Mouse (Mus musculus): Measurements from ENCODE around the gene Ankrd28.

- TF ChIP-seq CTCF (IDR thresholded peaks at IDR 0.05; ENCODE audit: control insufficient read depth, insufficient read depth, insufficient read length) (no peak), MAX (IDR thresholded peaks at IDR 0.05) (no peak), USF1 (IDR thresholded peaks at IDR 0.05; ENCODE audit: low read depth) (no peak)
Measured at GRCm38 (mm10) chr14:31654816-31655215, 175.6 kb downstream of the Ankrd28 start.
